Mouse (Mus musculus): ENCODE measurements at regions not wholly inside any gene's neighbourhood (a gene's known extent, or its start where the extent isn't known, plus 50 kb on each side); places are given as distances from the start of the nearest gene placed in this dataset.
A peak's percentile ranks its signal among the peaks of the same experiment; 100 is the strongest.

DNA sequence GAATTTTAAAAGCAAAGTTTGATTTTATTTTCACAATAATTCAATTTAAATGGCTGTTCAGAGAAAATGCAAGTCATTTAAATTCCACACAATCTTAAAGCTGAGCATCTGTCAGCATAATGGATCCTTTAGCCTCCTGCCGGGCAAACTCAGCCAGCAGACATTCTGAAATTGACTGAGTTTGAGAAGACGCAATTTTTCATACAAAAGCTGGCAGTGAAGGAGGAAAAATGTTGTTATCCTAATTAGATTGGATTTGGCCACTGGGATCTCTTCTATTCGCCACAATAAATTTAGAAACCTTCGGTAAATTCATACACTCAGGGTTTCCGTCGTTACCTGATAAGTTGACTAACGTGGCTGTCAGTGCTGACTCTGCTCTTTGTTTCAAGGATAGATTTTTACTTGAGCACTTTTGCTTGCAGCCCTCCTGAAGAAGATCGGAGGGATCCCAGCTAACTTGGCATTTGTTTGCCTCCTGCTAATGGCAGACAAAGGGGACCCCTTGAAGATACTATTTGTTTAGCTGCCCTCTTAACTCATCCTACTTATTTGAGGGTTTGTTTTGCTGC, 244.9 kb upstream of the Fsip2 start:
- DNase-seq, result peak; percentile 3

- DNase-seq, result no peak
Observed at GRCm38 (mm10) chr2:82701851-82702250, 241.6 kb upstream of the Fsip2 start.

DNA sequence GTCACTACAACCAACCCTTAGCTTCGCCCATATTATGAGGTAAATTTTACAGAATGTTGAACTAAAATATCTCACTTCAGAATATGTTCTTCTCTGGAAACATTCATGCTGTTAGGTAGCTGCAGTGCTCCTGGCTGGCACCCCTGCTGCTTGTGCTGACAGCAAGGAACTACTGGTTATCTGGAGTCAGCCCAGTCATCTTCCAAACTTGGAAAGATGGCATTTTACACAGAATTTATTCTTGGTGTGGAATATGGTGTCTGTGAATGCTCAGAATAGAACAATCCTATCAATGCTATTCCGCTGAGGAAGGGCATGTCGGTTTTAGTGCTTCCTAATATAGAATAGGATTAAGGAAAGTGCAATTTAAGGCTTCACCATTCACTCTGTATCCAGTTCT, 227.7 kb upstream of the Fsip2 start:
- DNase-seq, result no peak
